Mouse (Mus musculus): Measurements from ENCODE around the gene Fcho2.

- no peak for TF ChIP-seq MAFK (IDR thresholded peaks at IDR 0.05; ENCODE audit: insufficient read depth, low read depth, low read length)
- no peak for TF ChIP-seq ZNF384 (IDR thresholded peaks at IDR 0.05; ENCODE audit: low read depth, low read length)
- TF ChIP-seq HCFC1 (IDR thresholded peaks at IDR 0.05; ENCODE audit: borderline replicate concordance, insufficient read depth, low read length): no peak
- no peak for TF ChIP-seq ZC3H11A (IDR thresholded peaks at IDR 0.05; ENCODE audit: borderline replicate concordance, low read depth, low read length)
- TF ChIP-seq CHD2 (IDR thresholded peaks at IDR 0.05; ENCODE audit: low read depth, low read length): no peak
These were observed 1.5 kb downstream of the Fcho2 start for GRCm38 (mm10) chr13:98813596-98814274.

All from ES-E14 (cell line).